Mouse (Mus musculus) small intestine, adult 2 months (tissue): ENCODE results near the gene Atp6v1g3. TPM values are rescaled to one million over a fixed set of nuclear protein-coding genes. Genes with fewer than 3 reads are reported as not detected.

Experiments
- H3K27ac ChIP-seq: fragments of 200-500 bp; 2 replicates; pipeline ENCODE4 v1.5.1; 2012; ENCODE audit warnings: low read depth, low read length, control low read depth, inconsistent platforms; ENCODE audit not compliant: insufficient read depth
- H3K27me3 ChIP-seq: fragments of 200-500 bp; 2 replicates; pipeline ENCODE4 v1.6.1; 2012; ENCODE audit warnings: mild to moderate bottlenecking, moderate library complexity, low read length, inconsistent platforms; ENCODE audit not compliant: control insufficient read depth, insufficient read depth
- H3K36me3 ChIP-seq: fragments of 200-500 bp; 2 replicates; pipeline ENCODE4 v1.6.1; 2012; ENCODE audit warnings: mild to moderate bottlenecking, low read length, control low read depth, inconsistent platforms; ENCODE audit not compliant: control insufficient read depth, insufficient read depth
- H3K4me1 ChIP-seq: fragments of 200-500 bp; 2 replicates; pipeline ENCODE4 v1.6.1; 2012; ENCODE audit warnings: low read length, inconsistent platforms, mixed read lengths; ENCODE audit not compliant: control insufficient read depth, insufficient read depth, insufficient read length
- H3K4me3 ChIP-seq: fragments of 200-500 bp; 2 replicates; pipeline ENCODE4 v1.5.1; 2012; ENCODE audit warnings: low read depth, mild to moderate bottlenecking, control low read depth, inconsistent platforms, low read length, moderate library complexity
- CTCF ChIP-seq: fragments of 200-500 bp; IDR thresholded peaks from 2 replicates; pipeline ENCODE4 v1.5.1; 2012; ENCODE audit warnings: low read depth, mild to moderate bottlenecking, control low read depth, inconsistent platforms, low read length, moderate library complexity, mixed read lengths; ENCODE audit not compliant: insufficient replicate concordance, insufficient read length; ENCODE audit errors: extremely low read depth
- POLR2A ChIP-seq: fragments of 200-500 bp; IDR thresholded peaks from 2 replicates; pipeline ENCODE4 v1.6.1; 2012; ENCODE audit warnings: low read depth, mild to moderate bottlenecking, control low read depth, inconsistent platforms, low read length, moderate library complexity
- WGBS: fragments of 180-500 bp; shearing (Covaris S2); methylation state at CpG from one replicate; pipeline ENCODE4 v1.1.7; 2018; 5-methylcytosine and 5-hydroxymethylcytosine counted together
- polyA plus RNA-seq: library from polyadenylated mRNA; depleted of rRNA; stranded (reverse); fragments of >200 nt; gene quantifications from 2 replicates; pipeline ENCODE4 v1.2.3, GENCODE M21; 2012

Gene Atp6v1g3
- polyA plus RNA-seq, 1 experiment, result not detected

- H3K4me1 ChIP-seq, result no peaks in the 10 kb centered on the region
- WGBS, result 63% methylated on average over 1 of the region's 1 CpGs
- H3K36me3 ChIP-seq, result no peaks in the 10 kb centered on the region
- no peak overlapping the region for H3K27ac ChIP-seq
- TF ChIP-seq CTCF (no peak), POLR2A (no peak)
- no peak overlapping the region for H3K4me3 ChIP-seq
- no peaks in the 10 kb centered on the region for H3K27me3 ChIP-seq
These were observed 15.2 kb downstream of the Atp6v1g3 start for GRCm38 (mm10) chr1:138288721-138289120.

GRCm38 (mm10) chr1:138289455-138290425 is 16.2 kb downstream of the Atp6v1g3 start:
- no peaks in the 10 kb centered on the region for H3K4me1 ChIP-seq
- TF ChIP-seq POLR2A, result no peak
- TF ChIP-seq CTCF, result no peak
- no peak overlapping the region for H3K27ac ChIP-seq
- 64% methylated on average over 7 of the region's 7 CpGs for WGBS
- H3K36me3 ChIP-seq, result no peaks in the 10 kb centered on the region
- no peaks in the 10 kb centered on the region for H3K27me3 ChIP-seq
- H3K4me3 ChIP-seq, result no peak overlapping the region

- Histone ChIP-seq H3K36me3 (no peaks in the 10 kb centered on the region), H3K4me3 (no peak overlapping the region), H3K27ac (no peak overlapping the region), H3K4me1 (no peaks in the 10 kb centered on the region), H3K27me3 (no peaks in the 10 kb centered on the region)
- 70% methylated on average over 5 of the region's 5 CpGs for WGBS
- no peak for TF ChIP-seq POLR2A
These were observed 17.9 kb downstream of the Atp6v1g3 start for GRCm38 (mm10) chr1:138291463-138291862.

- WGBS, result 87% methylated on average over 5 of the region's 5 CpGs
- Histone ChIP-seq H3K4me3 (no peak overlapping the region), H3K36me3 (no peaks in the 10 kb centered on the region)
These were observed 20.9 kb downstream of the Atp6v1g3 start for GRCm38 (mm10) chr1:138294487-138294886.

GRCm38 (mm10) chr1:138298156-138298555 is 24.6 kb downstream of the Atp6v1g3 start:
- TF ChIP-seq CTCF, result no peak
- Histone ChIP-seq H3K36me3 (no peaks in the 10 kb centered on the region), H3K4me3 (no peak overlapping the region), H3K27ac (no peak overlapping the region), H3K4me1 (0 out of 2 replicates have a peak, but pooled peaks cover 3% of the 10 kb centered on the region), H3K27me3 (no peaks in the 10 kb centered on the region)
- 28% methylated on average over 2 of the region's 2 CpGs for WGBS

More at GRCm38 (mm10) chr1:138294487-138294886, 20.9 kb downstream of the Atp6v1g3 start:
- Histone ChIP-seq H3K27me3 (no peaks in the 10 kb centered on the region), H3K27ac (no peak overlapping the region), H3K4me1 (0 out of 2 replicates have a peak, but pooled peaks cover 1% of the 10 kb centered on the region)
- TF ChIP-seq CTCF, result no peak
- no peak for TF ChIP-seq POLR2A

GRCm38 (mm10) chr1:138299576-138299975 is 26.0 kb downstream of the Atp6v1g3 start:
- H3K27ac ChIP-seq, result peak overlapping the region; percentile 18
- WGBS, result 54% methylated on average over 4 of the region's 4 CpGs
- TF ChIP-seq POLR2A (no peak), CTCF (no peak)
- H3K27me3 ChIP-seq, result no peaks in the 10 kb centered on the region
- H3K36me3 ChIP-seq, result no peaks in the 10 kb centered on the region
- no peak overlapping the region for H3K4me3 ChIP-seq
- 0 out of 2 replicates have a peak, but pooled peaks cover 3% of the 10 kb centered on the region for H3K4me1 ChIP-seq

GRCm38 (mm10) chr1:138301920-138302319 is 28.4 kb downstream of the Atp6v1g3 start:
- Histone ChIP-seq H3K27me3 (no peaks in the 10 kb centered on the region), H3K4me1 (0 out of 2 replicates have a peak, but pooled peaks cover 3% of the 10 kb centered on the region), H3K36me3 (no peaks in the 10 kb centered on the region), H3K27ac (no peak overlapping the region), H3K4me3 (no peak overlapping the region)
- TF ChIP-seq POLR2A (no peak), CTCF (no peak)
- 79% methylated on average over 5 of the region's 5 CpGs for WGBS

- TF ChIP-seq POLR2A (no peak), CTCF (no peak)
- no peaks in the 10 kb centered on the region for H3K36me3 ChIP-seq
- 79% methylated on average over 2 of the region's 2 CpGs for WGBS
- H3K4me3 ChIP-seq, result no peak overlapping the region
- H3K27me3 ChIP-seq, result no peaks in the 10 kb centered on the region
- 0 out of 2 replicates have a peak, but pooled peaks cover 3% of the 10 kb centered on the region for H3K4me1 ChIP-seq
- no peak overlapping the region for H3K27ac ChIP-seq
These were observed 29.2 kb downstream of the Atp6v1g3 start for GRCm38 (mm10) chr1:138302756-138303155.
